Mouse (Mus musculus): ENCODE data around the gene Olfr1451. TPM values are rescaled to one million over a fixed set of nuclear protein-coding genes. Genes with fewer than 3 reads are reported as not detected.
"Not testable (repeated sequence)": the region's sequence is repeated elsewhere in the genome, so short reads cannot be mapped to it uniquely, and the experiment has no call there.

Olfr1451 gene
- polyA plus RNA-seq (2011; ENCODE audit: insufficient read depth, insufficient read length, low replicate concordance, missing spikeins) = not detected in 2 replicates

DNA sequence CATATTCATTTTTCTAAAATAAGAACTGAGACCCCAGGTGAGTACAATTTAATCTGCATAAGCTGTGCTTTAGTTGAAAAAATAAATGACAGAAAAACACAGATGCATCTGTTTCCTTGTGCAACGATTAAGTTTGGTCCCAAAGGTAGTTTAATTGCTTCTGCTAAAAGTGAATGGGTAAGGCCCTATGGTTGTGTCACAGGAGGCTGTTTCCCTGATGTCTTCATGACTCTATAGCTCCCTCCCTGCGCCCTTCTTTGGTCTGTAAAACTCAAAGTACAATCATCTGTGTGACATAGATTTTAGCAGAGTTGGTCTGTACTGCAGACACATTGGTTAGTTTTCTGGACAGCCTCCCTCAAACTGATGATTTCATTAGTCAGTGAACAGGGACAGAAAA, at the start of gene Olfr1451:
Gene Olfr1451 (plus strand): TSS at position 301 of the 400 bp plus-strand sequence.
- no peak within 1 kb of the TSS for H3K4me3 ChIP-seq (replicated peaks; ENCODE audit: control insufficient read depth, low read depth, low read length)
- no peak within 1 kb of the TSS for H3K27ac ChIP-seq (ENCODE audit: control insufficient read depth, insufficient read depth, low read depth, low read length, poor library complexity)
- TF ChIP-seq POLR2A (IDR thresholded peaks at IDR 0.05; ENCODE audit: borderline replicate concordance, control insufficient read depth, low read depth, low read length) = no peak
- TF ChIP-seq CTCF (IDR thresholded peaks at IDR 0.05; ENCODE audit: control insufficient read depth, insufficient read depth, low read length) = no peak
- H3K4me1 ChIP-seq (ENCODE audit: control insufficient read depth, insufficient read depth, low read length) = no peaks in the 10 kb centered on the region
- 50% methylated on average over 2 of the region's 2 CpGs for WGBS

DNA sequence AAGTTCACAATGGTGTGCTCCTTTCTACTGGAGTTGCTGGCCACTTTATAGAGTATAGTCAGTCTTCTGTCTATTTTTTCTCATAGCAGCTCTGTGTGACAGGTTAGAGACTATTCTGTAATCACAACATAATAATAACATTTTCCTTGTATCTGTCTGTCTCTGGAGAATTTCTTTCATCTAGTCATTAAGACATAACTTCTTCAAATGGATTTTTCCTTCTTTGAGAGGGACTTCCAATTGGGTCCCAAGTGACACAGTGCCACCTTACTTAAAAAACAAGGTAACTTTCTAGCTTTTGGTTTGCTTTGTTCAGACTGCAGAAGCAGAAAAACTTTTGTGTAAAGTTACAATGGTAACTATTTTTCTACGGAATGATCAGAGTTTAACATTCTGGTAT, 44.9 kb upstream of the Olfr1451 start, which contains the start of gene Olfr1450:
Gene Olfr1450 (plus strand): TSS at position 301 of the 400 bp plus-strand sequence.
- WGBS = 89% methylated on average over 1 of the region's 1 CpGs

DNA sequence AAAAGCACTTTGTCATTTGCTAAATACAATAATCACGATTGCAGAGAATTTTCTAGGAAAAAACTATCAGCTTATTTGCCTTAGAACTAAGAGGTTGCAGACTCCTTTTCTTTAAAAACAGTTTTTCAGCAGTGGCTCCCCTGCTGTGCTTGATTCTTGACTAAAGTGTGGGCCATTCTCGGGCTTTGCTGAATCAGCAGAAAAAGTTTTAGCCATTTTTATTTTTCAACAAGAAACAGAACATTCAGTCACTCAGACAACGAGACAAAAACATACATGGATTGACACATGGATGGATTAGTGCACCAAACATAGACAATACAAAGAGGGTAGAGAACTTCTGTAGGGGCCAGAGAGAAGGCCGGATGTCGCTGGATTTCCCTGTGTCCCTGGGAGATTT, 24.7 kb upstream of the Olfr1451 start:
- H3K4me3 ChIP-seq (replicated peaks; ENCODE audit: control insufficient read depth, low read depth, low read length); H3K4me1 ChIP-seq (ENCODE audit: control insufficient read depth, insufficient read depth, low read length); H3K27ac ChIP-seq (ENCODE audit: control insufficient read depth, insufficient read depth, low read depth, low read length, poor library complexity): not testable (repeated sequence)
- WGBS = 76% methylated on average over 5 of the region's 5 CpGs

More for the DNA sequence above, 44.9 kb upstream of the Olfr1451 start, which contains the start of gene Olfr1450:
- H3K4me1 ChIP-seq (ENCODE audit: control insufficient read depth, insufficient read depth, low read length) = no peaks in the 10 kb centered on the region
- no peak within 1 kb of the TSS for H3K4me3 ChIP-seq (replicated peaks; ENCODE audit: control insufficient read depth, low read depth, low read length)
- no peak within 1 kb of the TSS for H3K27ac ChIP-seq (ENCODE audit: control insufficient read depth, insufficient read depth, low read depth, low read length, poor library complexity)
- TF ChIP-seq POLR2A (IDR thresholded peaks at IDR 0.05; ENCODE audit: borderline replicate concordance, control insufficient read depth, low read depth, low read length) = no peak
- no peak for TF ChIP-seq CTCF (IDR thresholded peaks at IDR 0.05; ENCODE audit: control insufficient read depth, insufficient read depth, low read length)

DNA sequence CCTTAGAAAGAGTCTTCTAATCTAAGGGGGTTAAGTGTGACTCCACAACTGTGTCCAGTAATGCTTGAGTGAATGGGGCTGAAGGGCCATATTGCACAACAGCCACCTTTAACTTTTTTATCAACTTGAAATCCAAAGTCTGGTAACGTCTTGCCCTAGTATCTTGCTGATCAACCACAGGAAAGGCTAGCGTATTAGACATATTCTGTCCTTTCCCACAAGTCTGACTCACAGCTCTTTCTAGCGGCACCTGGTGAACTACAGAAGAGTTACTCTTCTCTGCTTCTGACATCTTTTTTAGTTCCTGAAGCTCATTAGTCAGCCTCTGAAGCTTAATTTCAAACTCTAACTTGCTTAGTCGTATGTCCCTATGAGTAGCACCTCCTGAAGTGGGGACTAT, 2.5 kb upstream of the Olfr1451 start:
- WGBS = 85% methylated on average over 4 of the region's 4 CpGs
- not testable (repeated sequence) for H3K27ac ChIP-seq (ENCODE audit: control insufficient read depth, insufficient read depth, low read depth, low read length, poor library complexity); H3K4me1 ChIP-seq (ENCODE audit: control insufficient read depth, insufficient read depth, low read length); H3K4me3 ChIP-seq (replicated peaks; ENCODE audit: control insufficient read depth, low read depth, low read length)

DNA sequence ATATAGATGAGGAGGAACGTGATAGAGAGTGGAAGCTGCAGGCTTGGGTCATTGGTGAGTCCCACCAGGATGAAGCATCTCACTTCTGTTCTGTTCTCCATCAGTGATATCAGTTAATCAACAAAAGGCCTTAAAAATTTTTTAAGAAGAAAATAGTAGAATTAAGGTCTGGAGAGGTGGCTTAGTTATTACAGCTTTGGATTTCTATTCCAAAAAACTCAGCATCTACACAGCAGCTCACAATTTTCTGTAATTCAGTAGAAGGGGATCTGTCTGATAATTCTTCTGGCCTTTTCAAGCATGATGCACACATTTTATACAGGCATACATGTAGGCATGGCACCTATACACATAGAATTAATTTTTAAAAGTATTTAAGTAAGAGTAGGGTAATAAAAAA, 33.4 kb downstream of the Olfr1451 start, which contains the start of gene Olfr1453:
Gene Olfr1453 (minus strand): TSS at position 101 of the 400 bp plus-strand sequence.
- 40% methylated on average over 1 of the region's 1 CpGs for WGBS

More for the DNA sequence above, 33.4 kb downstream of the Olfr1451 start, which contains the start of gene Olfr1453:
- no peak within 1 kb of the TSS for H3K4me3 ChIP-seq (replicated peaks; ENCODE audit: control insufficient read depth, low read depth, low read length)
- no peaks in the 10 kb centered on the region for H3K4me1 ChIP-seq (ENCODE audit: control insufficient read depth, insufficient read depth, low read length)
- no peak for TF ChIP-seq POLR2A (IDR thresholded peaks at IDR 0.05; ENCODE audit: borderline replicate concordance, control insufficient read depth, low read depth, low read length)
- TF ChIP-seq CTCF (IDR thresholded peaks at IDR 0.05; ENCODE audit: control insufficient read depth, insufficient read depth, low read length) = no peak
- H3K27ac ChIP-seq (ENCODE audit: control insufficient read depth, insufficient read depth, low read depth, low read length, poor library complexity) = no peak within 1 kb of the TSS

Other genes starting within 250 kb of the Olfr1451 start
- gene Cntf, start 229.4 kb upstream of the Olfr1451 start, polyA plus RNA-seq (2011; ENCODE audit: insufficient read depth, insufficient read length, low replicate concordance, missing spikeins) = 1.8 and 2.0 TPM in 2 replicates
- gene Zfp91, start 198.9 kb upstream of the Olfr1451 start, polyA plus RNA-seq (2011; ENCODE audit: insufficient read depth, insufficient read length, low replicate concordance, missing spikeins) = 45.6 and 46.7 TPM in 2 replicates
- 4.2 and 12.3 TPM in 2 replicates for gene Lpxn, start 198.8 kb upstream of the Olfr1451 start, polyA plus RNA-seq (2011; ENCODE audit: insufficient read depth, insufficient read length, low replicate concordance, missing spikeins)
- gene Gm5244, start 148.3 kb upstream of the Olfr1451 start, polyA plus RNA-seq (2011; ENCODE audit: insufficient read depth, insufficient read length, low replicate concordance, missing spikeins) = 2.2 and 4.3 TPM in 2 replicates
- not detected in 2 replicates for gene Olfr1444, start 137.7 kb upstream of the Olfr1451 start, polyA plus RNA-seq (2011; ENCODE audit: insufficient read depth, insufficient read length, low replicate concordance, missing spikeins)
- gene Olfr1445, start 111.2 kb upstream of the Olfr1451 start, polyA plus RNA-seq (2011; ENCODE audit: insufficient read depth, insufficient read length, low replicate concordance, missing spikeins) = not detected in 2 replicates
- gene Olfr1446, start 101.5 kb upstream of the Olfr1451 start, polyA plus RNA-seq (2011; ENCODE audit: insufficient read depth, insufficient read length, low replicate concordance, missing spikeins) = not detected in 2 replicates
- not detected in 2 replicates for gene Olfr1447, start 91.3 kb upstream of the Olfr1451 start, polyA plus RNA-seq (2011; ENCODE audit: insufficient read depth, insufficient read length, low replicate concordance, missing spikeins)
- not detected in 2 replicates for gene Olfr1448, start 70.6 kb upstream of the Olfr1451 start, polyA plus RNA-seq (2011; ENCODE audit: insufficient read depth, insufficient read length, low replicate concordance, missing spikeins)
- not detected in 2 replicates for gene Olfr1449, start 64.2 kb upstream of the Olfr1451 start, polyA plus RNA-seq (2011; ENCODE audit: insufficient read depth, insufficient read length, low replicate concordance, missing spikeins)
- not detected in 2 replicates for gene Olfr1450, start 44.8 kb upstream of the Olfr1451 start, polyA plus RNA-seq (2011; ENCODE audit: insufficient read depth, insufficient read length, low replicate concordance, missing spikeins)
- gene Olfr1453, start 33.3 kb downstream of the Olfr1451 start, polyA plus RNA-seq (2011; ENCODE audit: insufficient read depth, insufficient read length, low replicate concordance, missing spikeins) = not detected in 2 replicates
- not detected in 2 replicates for gene Olfr1454, start 65.6 kb downstream of the Olfr1451 start, polyA plus RNA-seq (2011; ENCODE audit: insufficient read depth, insufficient read length, low replicate concordance, missing spikeins)
- gene Olfr1457, start 102.9 kb downstream of the Olfr1451 start, polyA plus RNA-seq (2011; ENCODE audit: insufficient read depth, insufficient read length, low replicate concordance, missing spikeins) = not detected in 2 replicates
- not detected in 2 replicates for gene Olfr1458, start 111.8 kb downstream of the Olfr1451 start, polyA plus RNA-seq (2011; ENCODE audit: insufficient read depth, insufficient read length, low replicate concordance, missing spikeins)
- gene Olfr1459, start 154.5 kb downstream of the Olfr1451 start, polyA plus RNA-seq (2011; ENCODE audit: insufficient read depth, insufficient read length, low replicate concordance, missing spikeins) = 0.17 TPM in 1 of 2 replicates, not detected in the other
- not detected in 2 replicates for gene Olfr1461, start 168.0 kb downstream of the Olfr1451 start, polyA plus RNA-seq (2011; ENCODE audit: insufficient read depth, insufficient read length, low replicate concordance, missing spikeins)
- gene Olfr1462, start 190.7 kb downstream of the Olfr1451 start, polyA plus RNA-seq (2011; ENCODE audit: insufficient read depth, insufficient read length, low replicate concordance, missing spikeins) = not detected in 2 replicates
- gene Olfr1463, start 236.3 kb downstream of the Olfr1451 start, polyA plus RNA-seq (2011; ENCODE audit: insufficient read depth, insufficient read length, low replicate concordance, missing spikeins) = not detected in 2 replicates

Measured in bone marrow, adult 2 months (tissue).